Mouse (Mus musculus): ENCODE data around the gene Igf2r. TPM values are rescaled to one million over a fixed set of nuclear protein-coding genes. Genes with fewer than 3 reads are reported as not detected.

Igf2r gene
- polyA plus RNA-seq, 1 experiment: 24.8 TPM

GRCm38 (mm10) chr17:12715032-12715431 is 54.4 kb downstream of the Igf2r start:
- H3K27me3 ChIP-seq (replicated peaks; ENCODE audit: control insufficient read depth, insufficient read depth, low read length): no peaks in the 10 kb centered on the region
- no peak overlapping the region for H3K4me3 ChIP-seq (ENCODE audit: insufficient read depth, low read depth, low read length)
- TF ChIP-seq CTCF (conservative IDR thresholded peaks at IDR 0.05; ENCODE audit: insufficient read depth, insufficient read length, low read depth, low read length) (no peak), POLR2A (IDR thresholded peaks at IDR 0.05; ENCODE audit: low read depth, low read length) (no peak)
- WGBS: 75% methylated on average over 1 of the region's 1 CpGs
- no peaks in the 10 kb centered on the region for H3K36me3 ChIP-seq (ENCODE audit: control insufficient read depth, insufficient read depth, low read length)
- no peaks in the 10 kb centered on the region for H3K4me1 ChIP-seq (ENCODE audit: control insufficient read depth, insufficient read depth, low read length)
- no peak for DNase-seq
- no peak overlapping the region for H3K27ac ChIP-seq (ENCODE audit: insufficient read depth, low read depth, low read length)

GRCm38 (mm10) chr17:12714080-12714561 is 55.3 kb downstream of the Igf2r start:
- H3K27ac ChIP-seq (ENCODE audit: insufficient read depth, low read depth, low read length): no peak overlapping the region
- H3K27me3 ChIP-seq (replicated peaks; ENCODE audit: control insufficient read depth, insufficient read depth, low read length): no peaks in the 10 kb centered on the region
- H3K4me1 ChIP-seq (ENCODE audit: control insufficient read depth, insufficient read depth, low read length): no peaks in the 10 kb centered on the region
- H3K36me3 ChIP-seq (ENCODE audit: control insufficient read depth, insufficient read depth, low read length): no peaks in the 10 kb centered on the region
- DNase-seq: peak; percentile 35
- 61% methylated on average over 5 of the region's 5 CpGs for WGBS
- H3K4me3 ChIP-seq (ENCODE audit: insufficient read depth, low read depth, low read length): no peak overlapping the region
- peak; percentile 43 for TF ChIP-seq CTCF (conservative IDR thresholded peaks at IDR 0.05; ENCODE audit: insufficient read depth, insufficient read length, low read depth, low read length)
- TF ChIP-seq POLR2A (IDR thresholded peaks at IDR 0.05; ENCODE audit: low read depth, low read length): no peak

- H3K27ac ChIP-seq (ENCODE audit: insufficient read depth, low read depth, low read length): no peak overlapping the region
- no peak overlapping the region for H3K4me3 ChIP-seq (ENCODE audit: insufficient read depth, low read depth, low read length)
- TF ChIP-seq POLR2A (IDR thresholded peaks at IDR 0.05; ENCODE audit: low read depth, low read length): no peak
- TF ChIP-seq CTCF (conservative IDR thresholded peaks at IDR 0.05; ENCODE audit: insufficient read depth, insufficient read length, low read depth, low read length): no peak
- 80% methylated on average over 3 of the region's 3 CpGs for WGBS
- H3K36me3 ChIP-seq (ENCODE audit: control insufficient read depth, insufficient read depth, low read length): no peaks in the 10 kb centered on the region
- no peaks in the 10 kb centered on the region for H3K27me3 ChIP-seq (replicated peaks; ENCODE audit: control insufficient read depth, insufficient read depth, low read length)
- no peak for DNase-seq
- H3K4me1 ChIP-seq (ENCODE audit: control insufficient read depth, insufficient read depth, low read length): no peaks in the 10 kb centered on the region
These were observed 56.5 kb downstream of the Igf2r start for GRCm38 (mm10) chr17:12712993-12713392.

GRCm38 (mm10) chr17:12712191-12712590 is 57.3 kb downstream of the Igf2r start:
- no peak overlapping the region for H3K4me3 ChIP-seq (ENCODE audit: insufficient read depth, low read depth, low read length)
- DNase-seq: no peak
- H3K27me3 ChIP-seq (replicated peaks; ENCODE audit: control insufficient read depth, insufficient read depth, low read length): no peaks in the 10 kb centered on the region
- H3K36me3 ChIP-seq (ENCODE audit: control insufficient read depth, insufficient read depth, low read length): no peaks in the 10 kb centered on the region
- no peaks in the 10 kb centered on the region for H3K4me1 ChIP-seq (ENCODE audit: control insufficient read depth, insufficient read depth, low read length)
- no peak overlapping the region for H3K27ac ChIP-seq (ENCODE audit: insufficient read depth, low read depth, low read length)
- TF ChIP-seq CTCF (conservative IDR thresholded peaks at IDR 0.05; ENCODE audit: insufficient read depth, insufficient read length, low read depth, low read length) (no peak), POLR2A (IDR thresholded peaks at IDR 0.05; ENCODE audit: low read depth, low read length) (no peak)

- WGBS: 94% methylated on average over 2 of the region's 2 CpGs
- no peak for DNase-seq
- Histone ChIP-seq H3K4me3 (ENCODE audit: insufficient read depth, low read depth, low read length) (no peak overlapping the region), H3K4me1 (ENCODE audit: control insufficient read depth, insufficient read depth, low read length) (no peaks in the 10 kb centered on the region), H3K27ac (ENCODE audit: insufficient read depth, low read depth, low read length) (no peak overlapping the region), H3K36me3 (ENCODE audit: control insufficient read depth, insufficient read depth, low read length) (no peaks in the 10 kb centered on the region), H3K27me3 (replicated peaks; ENCODE audit: control insufficient read depth, insufficient read depth, low read length) (no peaks in the 10 kb centered on the region)
- TF ChIP-seq CTCF (conservative IDR thresholded peaks at IDR 0.05; ENCODE audit: insufficient read depth, insufficient read length, low read depth, low read length) (no peak), POLR2A (IDR thresholded peaks at IDR 0.05; ENCODE audit: low read depth, low read length) (no peak)
These were observed 58.5 kb downstream of the Igf2r start for GRCm38 (mm10) chr17:12710976-12711375.

GRCm38 (mm10) chr17:12710050-12710780 is 59.2 kb downstream of the Igf2r start:
- Histone ChIP-seq H3K36me3 (ENCODE audit: control insufficient read depth, insufficient read depth, low read length) (no peaks in the 10 kb centered on the region), H3K4me1 (ENCODE audit: control insufficient read depth, insufficient read depth, low read length) (no peaks in the 10 kb centered on the region), H3K27me3 (replicated peaks; ENCODE audit: control insufficient read depth, insufficient read depth, low read length) (no peaks in the 10 kb centered on the region), H3K27ac (ENCODE audit: insufficient read depth, low read depth, low read length) (no peak overlapping the region), H3K4me3 (ENCODE audit: insufficient read depth, low read depth, low read length) (no peak overlapping the region)
- WGBS: 84% methylated on average over 13 of the region's 13 CpGs
- DNase-seq: no peak
- TF ChIP-seq CTCF (conservative IDR thresholded peaks at IDR 0.05; ENCODE audit: insufficient read depth, insufficient read length, low read depth, low read length) (no peak), POLR2A (IDR thresholded peaks at IDR 0.05; ENCODE audit: low read depth, low read length) (no peak)

GRCm38 (mm10) chr17:12708398-12708797 is 61.1 kb downstream of the Igf2r start:
- no peak for DNase-seq
- H3K4me3 ChIP-seq (ENCODE audit: insufficient read depth, low read depth, low read length): no peak overlapping the region
- no peaks in the 10 kb centered on the region for H3K4me1 ChIP-seq (ENCODE audit: control insufficient read depth, insufficient read depth, low read length)
- WGBS: 88% methylated on average over 3 of the region's 3 CpGs
- TF ChIP-seq CTCF (conservative IDR thresholded peaks at IDR 0.05; ENCODE audit: insufficient read depth, insufficient read length, low read depth, low read length) (no peak), POLR2A (IDR thresholded peaks at IDR 0.05; ENCODE audit: low read depth, low read length) (no peak)
- H3K27me3 ChIP-seq (replicated peaks; ENCODE audit: control insufficient read depth, insufficient read depth, low read length): no peaks in the 10 kb centered on the region
- H3K36me3 ChIP-seq (ENCODE audit: control insufficient read depth, insufficient read depth, low read length): no peaks in the 10 kb centered on the region
- H3K27ac ChIP-seq (ENCODE audit: insufficient read depth, low read depth, low read length): no peak overlapping the region
